Mouse (Mus musculus) heart, embryonic 14.5 days (tissue): ENCODE data around the gene AC134908.4. TPM values are rescaled to one million over a fixed set of nuclear protein-coding genes. Genes with fewer than 3 reads are reported as not detected.

Source experiments
- ATAC-seq: fragments of 200-750 bp; cut with Nextera tagmentation; 2 replicates; pipeline ENCODE4 v1.8.0; 2017; ENCODE audit warnings: low read depth, moderate TSS enrichment; ENCODE audit not compliant: insufficient number of reproducible peaks, insufficient read depth, low FRiP score
- H3K27ac ChIP-seq, 2 experiments: fragments of 200-500 bp in 1 of 2; fragments of 300-500 bp in 1 of 2; sonication (generic) in 1 of 2; replicated peaks in 1 of 2; 2 replicates each; pipeline ENCODE4 v1.5.1; 2012 to 2014; ENCODE audit warnings: low read depth in 2 of 2, low read length in 2 of 2, control low read depth in 1 of 2, mild to moderate bottlenecking in 1 of 2, mixed read lengths in 1 of 2; ENCODE audit not compliant: control insufficient read depth in 1 of 2, insufficient read depth in 1 of 2
- H3K27me3 ChIP-seq: fragments of 300-500 bp; sonication (generic); 2 replicates; pipeline ENCODE4 v1.6.1; 2014; ENCODE audit warnings: mild to moderate bottlenecking, low read length, control low read depth; ENCODE audit not compliant: control insufficient read depth, insufficient read depth
- H3K36me3 ChIP-seq: fragments of 300-500 bp; sonication (generic); 2 replicates; pipeline ENCODE4 v1.6.1; 2014; ENCODE audit warnings: mild to moderate bottlenecking, control low read depth, low read length, mixed read lengths; ENCODE audit not compliant: control insufficient read depth, insufficient read depth
- H3K4me1 ChIP-seq, 2 experiments: fragments of 200-500 bp in 1 of 2; fragments of 300-500 bp in 1 of 2; sonication (generic) in 1 of 2; 2 replicates each; pipeline ENCODE4 v1.6.1; 2012 to 2014; ENCODE audit warnings: low read length in 2 of 2, control low read depth in 1 of 2, mixed read lengths in 1 of 2; ENCODE audit not compliant: control insufficient read depth in 2 of 2, insufficient read depth in 2 of 2
- H3K4me2 ChIP-seq: fragments of 300-500 bp; sonication (generic); 2 replicates; pipeline ENCODE4 v1.6.1; 2014; ENCODE audit warnings: mild to moderate bottlenecking, low read length
- H3K4me3 ChIP-seq, 2 experiments: fragments of 200-500 bp in 1 of 2; fragments of 300-500 bp in 1 of 2; sonication (generic) in 1 of 2; 2 replicates each; pipeline ENCODE4 v1.5.1; 2012 to 2014; ENCODE audit warnings: low read length in 2 of 2, mild to moderate bottlenecking in 2 of 2, control low read depth in 1 of 2, low read depth in 1 of 2, moderate library complexity in 1 of 2; ENCODE audit not compliant: control insufficient read depth in 1 of 2, insufficient read depth in 1 of 2
- H3K9ac ChIP-seq: fragments of 300-500 bp; sonication (generic); 2 replicates; pipeline ENCODE4 v1.6.1; 2014; ENCODE audit warnings: mild to moderate bottlenecking, low read length
- H3K9me3 ChIP-seq: fragments of 300-500 bp; sonication (generic); 2 replicates; pipeline ENCODE4 v1.6.1; 2016; ENCODE audit warnings: low read length, control low read depth; ENCODE audit not compliant: control insufficient read depth
- WGBS: fragments of 180-500 bp; shearing (Covaris S2); extraction: QIAGEN DNeasy Blood & Tissue Kit; methylation state at CpG from one replicate; pipeline ENCODE4 v1.1.7; 2014; 5-methylcytosine and 5-hydroxymethylcytosine counted together
- polyA plus RNA-seq: library from polyadenylated mRNA; unstranded; fragments of >200 nt; fragmentation: Nextera tagmentation; extraction: Ambion mirVana; gene quantifications from 2 replicates; pipeline ENCODE4 v1.2.1, GENCODE M21; 2014

AC134908.4 gene
- polyA plus RNA-seq, 1 experiment from 2014 or later, result not detected

DNA sequence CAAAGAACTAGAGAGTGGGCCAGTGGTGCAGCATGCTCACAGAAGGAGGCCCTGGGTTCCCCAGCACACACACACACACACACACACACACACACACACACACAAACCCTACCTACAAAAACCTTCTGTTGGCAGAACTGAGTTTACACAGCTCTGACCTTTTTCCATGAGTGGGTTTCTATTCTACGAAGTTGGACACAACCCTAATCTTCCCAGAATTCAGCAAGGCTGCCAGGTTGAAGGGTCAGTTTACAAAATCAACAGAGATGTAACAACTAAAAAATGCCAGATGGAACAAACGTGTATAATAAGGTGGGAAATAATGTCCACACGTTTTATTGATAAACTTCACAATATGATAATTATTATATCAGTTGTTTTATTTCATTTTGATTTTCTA, 37.8 kb downstream of the AC134908.4 start:
- no peak for ATAC-seq
- WGBS, result 55% methylated on average over 3 of the region's 3 CpGs
- no peak overlapping the region for H3K9ac ChIP-seq
- no peaks in the 10 kb centered on the region for H3K9me3 ChIP-seq
- no peak overlapping the region for H3K27ac ChIP-seq
- no peak overlapping the region for H3K4me3 ChIP-seq
- no peaks in the 10 kb centered on the region for H3K36me3 ChIP-seq
- peaks cover 0 to 2% of the 10 kb centered on the region in 2 experiments; a peak in 1 of 4 replicates for H3K4me1 ChIP-seq
- H3K27me3 ChIP-seq, result no peaks in the 10 kb centered on the region
- H3K4me2 ChIP-seq, result no peak overlapping the region

- Histone ChIP-seq H3K9me3 (no peaks in the 10 kb centered on the region), H3K4me3 (no peak overlapping the region), H3K36me3 (no peaks in the 10 kb centered on the region), H3K27me3 (no peaks in the 10 kb centered on the region), H3K27ac (peak overlapping the region in 1 of 2 experiments; percentile 32; a peak in 1 of 4 replicates), H3K4me2 (no peak overlapping the region), H3K9ac (no peak overlapping the region), H3K4me1 (peaks cover 2 to 3% of the 10 kb centered on the region in 2 experiments; a peak in 2 of 4 replicates)
- 63% methylated on average over 9 of the region's 9 CpGs for WGBS
- ATAC-seq, result 0 out of 2 replicates have a peak, but pooled peaks have one; percentile 29
Measured at GRCm38 (mm10) chr17:25756378-25757242, 38.8 kb downstream of the AC134908.4 start.

DNA sequence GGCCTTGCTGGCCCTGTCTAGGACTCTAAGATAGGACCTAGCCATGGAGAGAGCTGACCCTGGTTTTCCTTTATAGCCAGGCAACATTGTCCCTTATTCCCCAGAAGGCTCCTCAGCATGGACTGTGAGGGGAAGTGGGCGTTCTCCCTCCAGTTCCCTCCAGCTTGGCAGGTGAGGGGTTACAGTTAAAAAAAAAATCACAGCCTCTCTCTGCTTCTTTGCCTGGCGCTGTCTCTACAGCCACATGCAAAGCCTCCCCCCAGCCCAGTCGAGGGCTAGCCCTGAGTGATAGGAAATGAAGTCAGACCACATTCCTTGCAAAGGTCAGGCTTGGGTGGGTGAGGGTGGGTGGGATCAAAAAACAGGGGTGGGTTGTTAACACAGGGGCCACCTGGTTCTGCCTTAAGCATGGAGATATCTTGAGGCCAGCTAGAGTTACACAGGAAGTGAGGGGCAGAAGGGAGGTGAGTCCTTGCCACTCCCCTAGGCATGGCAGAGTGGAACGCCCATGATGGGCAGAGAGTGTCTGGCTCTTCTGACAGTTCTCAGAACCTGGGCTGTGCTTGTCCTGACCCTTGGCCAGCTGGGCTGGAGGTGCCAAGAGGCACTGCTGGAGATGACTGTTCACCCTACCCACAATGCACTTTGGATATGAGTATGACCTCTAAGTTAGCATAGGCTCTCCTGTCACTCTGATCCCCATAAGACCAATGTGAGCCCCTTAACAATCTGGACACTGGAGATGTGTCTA, 39.7 kb downstream of the AC134908.4 start:
- Histone ChIP-seq H3K4me3 (no peak overlapping the region), H3K27ac (peak overlapping the region in 1 of 2 experiments; percentile 32; a peak in 1 of 4 replicates), H3K4me1 (peaks cover 7 to 8% of the 10 kb centered on the region in 2 experiments; a peak in 3 of 4 replicates), H3K27me3 (no peaks in the 10 kb centered on the region), H3K4me2 (no peak overlapping the region), H3K9ac (no peak overlapping the region), H3K9me3 (no peaks in the 10 kb centered on the region), H3K36me3 (no peaks in the 10 kb centered on the region)
- no peak for ATAC-seq
- WGBS, result 30% methylated on average over 4 of the region's 4 CpGs

- H3K9ac ChIP-seq, result no peak overlapping the region
- H3K36me3 ChIP-seq, result no peaks in the 10 kb centered on the region
- no peak overlapping the region for H3K4me2 ChIP-seq
- peaks cover 7 to 8% of the 10 kb centered on the region in 2 experiments; a peak in 3 of 4 replicates for H3K4me1 ChIP-seq
- no peak overlapping the region for H3K4me3 ChIP-seq
- H3K27me3 ChIP-seq, result no peaks in the 10 kb centered on the region
- no peak for ATAC-seq
- WGBS, result 82% methylated on average over 4 of the region's 4 CpGs
- H3K9me3 ChIP-seq, result no peaks in the 10 kb centered on the region
- H3K27ac ChIP-seq, result no peak overlapping the region
Measured at GRCm38 (mm10) chr17:25755086-25755485, 40.4 kb downstream of the AC134908.4 start.

GRCm38 (mm10) chr17:25754241-25754640, 41.2 kb downstream of the AC134908.4 start, which contains the start of gene Msln:
Gene Msln, minus strand, starts transcription at chr17:25754378.
- H3K9ac ChIP-seq, result no peak within 1 kb of the TSS
- no peak within 1 kb of the TSS for H3K4me2 ChIP-seq
- no peak within 1 kb of the TSS for H3K4me3 ChIP-seq
- no peak within 1 kb of the TSS for H3K27ac ChIP-seq
- 77% methylated on average over 9 of the region's 9 CpGs for WGBS
- no peaks in the 10 kb centered on the region for H3K9me3 ChIP-seq
- peaks cover 7 to 8% of the 10 kb centered on the region in 2 experiments; a peak in 3 of 4 replicates for H3K4me1 ChIP-seq
- no peaks in the 10 kb centered on the region for H3K27me3 ChIP-seq
- no peak for ATAC-seq
- no peaks in the 10 kb centered on the region for H3K36me3 ChIP-seq

DNA sequence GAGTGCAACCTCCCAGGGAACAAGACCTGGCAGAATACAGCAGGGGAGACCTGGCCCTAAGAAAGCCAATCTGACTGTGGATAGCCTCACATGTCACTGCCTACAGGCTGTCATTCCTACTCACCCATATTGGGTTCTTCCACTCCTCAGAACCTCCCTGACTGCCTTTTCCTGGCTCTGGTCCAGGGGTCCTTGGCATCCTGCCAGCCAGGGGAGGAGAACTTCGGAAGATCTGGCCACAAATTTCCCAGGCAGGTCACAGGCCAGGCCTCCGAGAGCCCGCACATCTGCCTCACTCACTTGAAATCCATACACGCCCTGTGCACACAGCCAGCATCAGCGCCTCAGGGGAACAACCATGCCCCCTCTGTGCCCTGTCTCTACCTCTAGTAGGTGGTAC, 44.0 kb downstream of the AC134908.4 start:
- Histone ChIP-seq H3K27me3 (no peaks in the 10 kb centered on the region), H3K4me3 (no peak overlapping the region), H3K36me3 (no peaks in the 10 kb centered on the region), H3K27ac (no peak overlapping the region), H3K9ac (no peak overlapping the region), H3K4me1 (peaks cover 7 to 8% of the 10 kb centered on the region in 2 experiments; a peak in 3 of 4 replicates), H3K4me2 (no peak overlapping the region), H3K9me3 (no peaks in the 10 kb centered on the region)
- WGBS, result 17% methylated on average over 5 of the region's 5 CpGs
- ATAC-seq, result no peak

GRCm38 (mm10) chr17:25749314-25749713, 46.1 kb downstream of the AC134908.4 start:
- ATAC-seq, result no peak
- H3K4me1 ChIP-seq, result peaks cover 6 to 7% of the 10 kb centered on the region in 2 experiments; a peak in 3 of 4 replicates
- H3K9me3 ChIP-seq, result no peaks in the 10 kb centered on the region
- no peaks in the 10 kb centered on the region; the same call in 1 of the 2 replicates for H3K27me3 ChIP-seq
- no peak overlapping the region for H3K4me2 ChIP-seq
- H3K27ac ChIP-seq, result no peak overlapping the region
- no peak overlapping the region for H3K9ac ChIP-seq
- H3K36me3 ChIP-seq, result no peaks in the 10 kb centered on the region
- no peak overlapping the region for H3K4me3 ChIP-seq
- 77% methylated on average over 6 of the region's 6 CpGs for WGBS
